Mouse (Mus musculus) cerebellum, postnatal 10 days (tissue): Measurements from ENCODE around the gene Gsx1.

Experiments
- DNase-seq, 2 experiments: peaks; one replicate each; pipeline ENCODE4 v3.0.0; 2021; ENCODE audit warnings: mixed read lengths in 2 of 2

Gene Gsx1

DNA sequence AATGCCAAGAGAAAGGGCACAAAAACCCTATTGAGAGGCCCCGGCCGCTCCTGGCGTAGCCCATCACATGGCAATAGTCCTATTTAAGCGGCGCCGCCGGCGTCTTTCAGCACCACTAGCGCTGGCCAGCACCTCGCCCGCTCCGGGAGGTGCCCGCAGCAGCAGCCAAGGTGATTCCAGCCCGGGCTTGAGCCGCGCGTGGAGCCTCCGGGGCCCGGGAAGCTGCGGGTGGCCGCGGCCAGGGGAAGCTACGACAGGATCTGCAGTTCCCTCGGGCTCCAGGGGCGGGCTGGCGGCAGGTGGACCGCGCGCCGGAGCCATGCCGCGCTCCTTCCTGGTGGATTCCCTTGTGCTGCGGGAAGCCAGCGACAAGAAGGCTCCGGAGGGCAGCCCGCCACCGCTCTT lies at the start of gene Gsx1:
TSS of gene Gsx1 (plus strand) at position 126 of the 405 bp plus-strand sequence.
- peak; percentile 54 to 64 for DNase-seq

GRCm38 (mm10) chr5:147147340-147147739 lies 41.2 kb upstream of the Gsx1 start:
- no peak for DNase-seq

- DNase-seq = peak; percentile 21 to 34
Measured at GRCm38 (mm10) chr5:147154806-147155371, 33.6 kb upstream of the Gsx1 start.

- peak; percentile 20 to 44 for DNase-seq
Measured at GRCm38 (mm10) chr5:147155449-147156133, 32.9 kb upstream of the Gsx1 start.

DNA sequence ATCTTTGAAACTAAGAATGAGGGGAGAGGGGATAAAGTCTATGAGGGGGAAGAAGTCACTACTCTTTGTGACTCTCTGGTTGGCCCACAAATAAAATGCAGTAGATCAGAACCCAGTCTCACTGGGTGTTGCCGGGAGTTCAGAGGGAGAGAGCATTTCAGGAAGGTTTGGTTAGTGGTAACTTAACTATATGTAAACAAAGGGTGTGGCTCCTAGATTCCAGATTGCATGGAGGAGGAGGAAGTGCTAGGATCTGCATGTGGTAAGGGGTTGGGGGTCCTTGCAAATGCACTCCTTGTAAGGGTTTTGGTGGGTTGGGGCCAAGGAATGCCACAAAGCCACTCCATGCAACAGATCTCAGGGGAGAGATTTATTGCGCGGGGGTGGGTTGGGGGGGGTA lies 32.1 kb upstream of the Gsx1 start:
- DNase-seq = no peak

- DNase-seq = peak in 1 of 2 experiments; percentile 17
Measured at GRCm38 (mm10) chr5:147157441-147157840, 31.1 kb upstream of the Gsx1 start.

DNA sequence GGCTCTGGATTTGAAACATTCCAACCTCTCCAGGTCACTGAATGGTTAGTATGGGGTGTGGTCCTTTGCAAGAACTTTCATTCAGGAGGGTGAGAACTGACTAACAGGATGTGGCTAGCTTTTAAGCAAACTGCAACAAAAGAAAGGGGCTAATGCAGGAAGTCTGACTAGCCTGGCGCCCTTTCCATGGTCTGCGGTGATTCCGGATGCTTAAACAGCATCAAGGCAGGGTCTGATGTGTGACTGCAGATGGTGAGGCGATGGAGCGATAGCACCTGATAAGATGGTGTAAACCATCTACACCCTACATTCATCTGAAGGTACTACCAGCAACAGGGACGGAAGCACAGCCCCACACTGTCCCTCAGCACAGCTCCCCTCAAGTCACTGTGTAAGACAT lies 29.2 kb upstream of the Gsx1 start:
- no peak for DNase-seq

- no peak for DNase-seq
Measured at GRCm38 (mm10) chr5:147159792-147160191, 28.7 kb upstream of the Gsx1 start.

- DNase-seq = peak; percentile 17 to 35
Measured at GRCm38 (mm10) chr5:147165060-147165459, 23.4 kb upstream of the Gsx1 start.

DNA sequence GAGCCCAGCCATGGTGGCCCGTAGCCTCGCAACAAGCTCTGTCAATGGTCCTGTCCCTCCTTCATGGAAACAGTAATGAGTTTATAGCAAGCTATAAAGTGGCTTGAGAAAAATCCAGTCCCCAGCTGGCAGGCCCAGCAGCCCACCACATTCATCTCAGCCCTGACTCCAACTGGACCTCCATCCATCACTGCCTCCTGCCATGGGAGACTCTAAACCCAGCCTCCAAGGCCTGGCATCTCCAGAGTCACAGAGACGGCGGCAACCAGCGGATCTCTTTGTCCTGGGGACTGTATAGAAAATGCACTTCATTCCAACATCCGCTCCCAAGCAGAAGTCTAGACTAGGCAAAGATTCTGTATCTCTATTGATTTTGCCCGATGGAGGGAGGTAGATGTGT lies 18.4 kb upstream of the Gsx1 start:
- DNase-seq = no peak

GRCm38 (mm10) chr5:147174046-147174445 lies 14.4 kb upstream of the Gsx1 start:
- no peak for DNase-seq

- DNase-seq = peak in 1 of 2 experiments; percentile 7
Measured at GRCm38 (mm10) chr5:147185174-147185915, 3.2 kb upstream of the Gsx1 start.

- DNase-seq = peak; percentile 49 to 59
Measured at GRCm38 (mm10) chr5:147186001-147186431, 2.5 kb upstream of the Gsx1 start.

GRCm38 (mm10) chr5:147186781-147187551 lies 1.5 kb upstream of the Gsx1 start:
- peak; percentile 52 to 61 for DNase-seq

DNA sequence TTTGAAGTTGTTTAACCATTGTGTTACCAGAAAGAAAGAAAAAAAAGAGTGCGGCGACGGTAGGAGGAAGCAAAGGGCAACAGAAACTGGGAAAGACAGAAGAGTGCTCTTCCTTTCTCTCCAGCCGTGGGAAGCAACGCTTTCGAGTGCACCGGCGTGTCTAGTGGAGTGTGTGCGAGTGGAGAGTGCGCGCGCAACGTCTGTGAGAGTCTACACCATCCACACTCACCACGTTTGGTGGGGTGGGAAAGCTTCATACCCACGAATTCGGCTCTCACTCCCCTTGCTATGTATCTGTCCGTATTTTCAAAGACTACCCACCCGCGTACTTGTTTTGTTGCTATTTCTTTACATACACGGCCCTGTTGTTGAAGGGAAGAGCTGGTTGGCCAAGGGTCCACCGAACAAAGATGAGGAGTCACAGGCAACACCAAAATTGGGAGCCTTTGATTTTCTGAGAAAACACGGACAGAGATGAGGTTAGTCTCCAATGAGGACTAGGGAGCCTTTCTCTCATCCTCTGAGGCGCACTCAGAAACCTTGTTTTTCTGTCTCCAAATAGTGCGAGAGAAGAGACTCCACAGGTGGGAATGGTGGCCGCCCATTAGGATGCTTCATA lies 835 bp upstream of the Gsx1 start:
- peak; percentile 39 to 41 for DNase-seq

GRCm38 (mm10) chr5:147189156-147189555 lies 660 bp downstream of the Gsx1 start:
- peak in 1 of 2 experiments; percentile 25 for DNase-seq

DNA sequence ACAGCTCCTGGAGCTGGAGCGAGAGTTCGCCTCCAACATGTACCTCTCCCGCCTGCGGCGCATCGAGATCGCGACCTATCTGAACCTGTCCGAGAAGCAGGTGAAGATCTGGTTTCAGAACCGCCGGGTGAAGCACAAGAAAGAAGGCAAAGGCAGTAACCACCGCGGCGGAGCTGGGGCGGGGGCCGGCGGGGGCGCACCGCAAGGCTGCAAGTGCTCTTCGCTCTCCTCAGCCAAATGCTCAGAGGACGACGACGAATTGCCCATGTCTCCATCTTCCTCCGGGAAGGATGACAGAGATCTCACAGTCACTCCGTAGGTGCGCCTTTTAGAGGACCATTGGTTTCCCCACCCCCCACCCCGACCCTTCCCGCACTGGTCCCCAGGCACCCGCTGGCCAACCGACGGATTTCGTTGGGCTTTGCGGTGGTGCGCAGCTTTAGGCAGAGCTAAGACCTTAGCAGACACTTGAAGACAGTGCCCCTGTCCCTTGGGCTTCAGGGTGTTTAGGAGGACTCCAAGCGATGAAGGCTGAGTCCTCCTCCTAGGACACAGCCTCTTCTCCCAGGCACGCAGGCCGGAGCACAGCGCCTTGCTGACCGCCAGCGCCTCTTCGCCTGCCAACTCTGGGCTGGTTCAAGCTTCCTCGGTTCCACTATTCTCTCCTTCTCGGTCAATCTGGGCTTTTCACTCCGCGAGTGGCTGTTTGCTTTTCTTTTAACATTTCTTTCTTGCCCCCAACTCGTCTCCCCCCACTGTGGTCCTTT lies 1.5 kb downstream of the Gsx1 start:
- peak; percentile 32 to 45 for DNase-seq

GRCm38 (mm10) chr5:147190885-147191284 lies 2.4 kb downstream of the Gsx1 start:
- no peak for DNase-seq

DNA sequence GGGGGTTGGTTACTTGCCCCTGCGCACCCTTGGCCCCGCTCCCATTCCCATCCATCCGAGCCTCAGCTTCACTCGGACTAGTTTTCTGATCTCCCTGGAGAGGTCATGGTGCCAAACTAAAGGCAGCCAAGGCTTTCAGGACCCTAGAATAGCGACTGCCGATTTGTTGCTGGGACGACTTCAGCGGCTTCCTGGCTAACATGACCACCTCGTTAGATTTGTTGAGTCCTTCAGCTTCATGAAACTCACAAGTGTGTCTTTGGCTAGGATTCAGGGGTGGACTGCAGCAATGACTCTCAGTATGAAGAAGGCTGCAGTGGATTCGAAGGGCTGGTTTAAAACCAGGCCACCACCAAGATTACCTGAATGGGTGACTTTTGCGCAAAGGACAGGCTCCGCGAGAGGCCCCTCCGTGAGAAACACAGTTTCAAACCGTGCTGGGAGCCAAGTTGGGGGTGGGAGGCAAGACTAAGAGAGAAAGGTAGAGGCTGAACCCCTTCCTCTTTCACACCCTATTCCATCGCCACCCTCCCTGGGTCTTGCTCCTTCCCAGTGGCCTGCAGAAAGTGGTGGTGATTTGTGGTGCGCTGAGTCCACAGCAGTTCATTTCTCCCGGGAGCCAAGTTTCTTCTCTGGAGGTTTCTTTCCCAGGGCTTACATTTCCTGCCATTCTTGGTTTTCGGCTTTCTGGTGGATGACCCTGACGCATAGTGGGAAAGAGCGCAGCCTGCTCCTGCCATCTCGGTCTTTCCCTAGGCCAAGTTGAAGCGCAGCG lies 3.5 kb downstream of the Gsx1 start:
- no peak for DNase-seq

DNA sequence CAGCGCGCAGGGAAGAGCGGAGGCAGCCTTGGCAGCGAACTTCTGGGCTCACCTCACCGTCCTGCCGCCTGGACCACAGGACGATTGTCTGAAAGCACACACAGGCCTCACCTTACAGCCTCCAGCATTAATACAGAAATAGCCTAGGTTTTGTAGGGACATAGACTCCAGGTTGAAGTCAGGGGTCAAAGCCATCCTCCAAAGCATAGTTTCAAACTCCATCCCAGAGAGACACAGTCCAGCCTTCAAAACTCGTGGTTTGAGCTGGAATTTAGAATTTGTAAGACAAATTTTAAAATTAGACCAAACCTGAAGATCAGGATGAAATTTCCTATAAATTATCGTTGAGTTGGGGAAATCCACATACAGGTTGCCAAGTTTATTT lies 4.1 kb downstream of the Gsx1 start:
- no peak for DNase-seq

DNA sequence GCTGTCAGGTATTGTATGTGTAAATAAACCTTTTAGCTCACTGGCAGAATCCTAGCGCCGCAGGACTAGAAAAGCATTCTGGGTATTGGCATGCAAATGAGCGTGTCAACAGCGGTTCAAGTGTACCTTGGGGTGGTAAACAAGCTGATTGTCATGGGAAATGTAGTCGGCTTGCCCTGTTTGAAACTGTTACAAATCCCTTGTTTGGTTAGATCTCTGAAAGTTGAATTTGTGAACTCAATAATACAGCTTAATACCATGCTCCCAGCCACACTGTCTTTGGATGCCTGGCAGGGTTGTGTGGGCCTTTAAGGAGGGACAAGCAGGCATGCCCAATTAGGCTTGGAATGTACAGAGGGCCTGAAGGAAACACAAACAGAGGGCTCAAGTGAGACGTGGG lies 16.4 kb downstream of the Gsx1 start:
- no peak for DNase-seq
